Mouse (Mus musculus): ENCODE data around the gene Tmem45a2. TPM values are rescaled to one million over a fixed set of nuclear protein-coding genes. Genes with fewer than 3 reads are reported as not detected.
"Not testable (repeated sequence)": the region's sequence is repeated elsewhere in the genome, so short reads cannot be mapped to it uniquely, and the experiment has no call there.

The Tmem45a2 gene
- polyA plus RNA-seq, 1 experiment from 2014 or later: 0.14 TPM

DNA sequence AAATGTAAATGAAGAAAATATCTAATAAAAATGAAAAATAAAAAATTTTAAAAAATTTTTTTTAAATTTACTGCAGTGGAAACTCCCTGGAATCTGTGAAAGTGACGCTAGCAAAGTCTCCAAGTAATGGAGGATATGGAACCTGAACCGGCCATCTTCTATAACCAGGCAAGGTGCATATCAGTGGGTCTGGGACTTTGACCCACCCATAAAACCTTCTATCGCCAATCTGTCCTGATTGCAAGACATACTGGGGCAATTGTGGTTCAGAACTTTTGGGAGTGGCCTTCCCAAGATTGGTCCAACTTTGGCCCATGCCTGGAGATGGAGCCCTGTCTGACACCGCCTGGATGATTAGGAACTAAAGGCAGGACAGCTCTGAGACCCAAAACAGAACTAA is 14.2 kb downstream of the Tmem45a2 start:
- Histone ChIP-seq H3K9me3 (replicated peaks) (no peaks in the 10 kb centered on the region), H3K36me3 (no peaks in the 10 kb centered on the region), H3K4me2 (replicated peaks) (no peak overlapping the region), H3K9ac (no peak overlapping the region), H3K27me3 (no peaks in the 10 kb centered on the region), H3K4me1 (no peaks in the 10 kb centered on the region), H3K4me3 (no peak overlapping the region), H3K27ac (no peak overlapping the region)
- WGBS: 92% methylated on average over 4 of the region's 4 CpGs
- ATAC-seq (ENCODE audit: low FRiP score): no peak

DNA sequence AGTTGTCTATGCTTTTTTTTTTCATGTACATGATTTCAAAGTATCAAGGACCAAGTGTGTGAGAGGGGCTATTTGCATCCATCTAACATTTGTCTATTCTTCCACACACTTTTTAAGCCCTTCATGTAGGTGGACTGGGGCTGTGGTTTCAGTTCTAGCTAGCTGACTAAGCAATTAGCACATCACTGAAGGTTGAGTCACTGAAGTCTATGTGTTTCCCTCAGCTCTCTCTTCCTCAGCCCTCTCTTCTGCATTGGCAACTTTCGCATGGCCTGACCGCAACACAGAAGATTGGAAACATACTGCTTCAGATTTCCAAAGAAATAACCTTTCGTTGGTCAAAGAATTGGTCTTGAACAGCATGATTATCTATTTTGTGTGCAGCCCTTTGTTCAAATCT is 21.2 kb downstream of the Tmem45a2 start:
- Histone ChIP-seq H3K4me1 (no peaks in the 10 kb centered on the region), H3K4me3 (no peak overlapping the region), H3K36me3 (no peaks in the 10 kb centered on the region), H3K27me3 (no peaks in the 10 kb centered on the region), H3K9ac (no peak overlapping the region), H3K27ac (no peak overlapping the region), H3K9me3 (replicated peaks) (no peaks in the 10 kb centered on the region), H3K4me2 (replicated peaks) (no peak overlapping the region)
- ATAC-seq (ENCODE audit: low FRiP score): no peak
- 93% methylated on average over 3 of the region's 3 CpGs for WGBS

DNA sequence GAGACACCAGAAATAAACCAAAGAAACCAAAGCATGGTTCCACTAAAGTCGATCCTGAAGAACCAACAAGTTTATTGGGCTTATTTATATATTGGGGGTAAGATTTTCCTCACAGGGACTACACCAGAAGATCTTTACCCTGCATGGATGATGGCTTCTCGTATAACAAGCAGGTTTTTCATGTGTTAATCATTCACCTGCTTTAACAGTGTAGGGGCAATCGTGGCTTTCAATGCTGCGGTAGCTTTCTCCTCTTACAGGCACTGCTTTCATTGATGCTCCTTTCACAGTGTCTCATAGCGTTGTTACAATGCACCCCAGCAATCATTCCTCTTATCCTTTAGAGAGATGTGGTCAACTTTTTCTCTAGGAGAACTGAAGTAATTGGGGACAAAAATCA is 32.6 kb downstream of the Tmem45a2 start:
- no peaks in the 10 kb centered on the region for H3K4me1 ChIP-seq
- no peak overlapping the region for H3K4me2 ChIP-seq (replicated peaks)
- no peak overlapping the region for H3K27ac ChIP-seq
- H3K36me3 ChIP-seq: no peaks in the 10 kb centered on the region
- 50% methylated on average over 5 of the region's 5 CpGs for WGBS
- no peak for ATAC-seq (ENCODE audit: low FRiP score)
- no peak overlapping the region for H3K9ac ChIP-seq
- no peak overlapping the region for H3K4me3 ChIP-seq
- H3K9me3 ChIP-seq (replicated peaks): no peaks in the 10 kb centered on the region
- H3K27me3 ChIP-seq: no peaks in the 10 kb centered on the region

DNA sequence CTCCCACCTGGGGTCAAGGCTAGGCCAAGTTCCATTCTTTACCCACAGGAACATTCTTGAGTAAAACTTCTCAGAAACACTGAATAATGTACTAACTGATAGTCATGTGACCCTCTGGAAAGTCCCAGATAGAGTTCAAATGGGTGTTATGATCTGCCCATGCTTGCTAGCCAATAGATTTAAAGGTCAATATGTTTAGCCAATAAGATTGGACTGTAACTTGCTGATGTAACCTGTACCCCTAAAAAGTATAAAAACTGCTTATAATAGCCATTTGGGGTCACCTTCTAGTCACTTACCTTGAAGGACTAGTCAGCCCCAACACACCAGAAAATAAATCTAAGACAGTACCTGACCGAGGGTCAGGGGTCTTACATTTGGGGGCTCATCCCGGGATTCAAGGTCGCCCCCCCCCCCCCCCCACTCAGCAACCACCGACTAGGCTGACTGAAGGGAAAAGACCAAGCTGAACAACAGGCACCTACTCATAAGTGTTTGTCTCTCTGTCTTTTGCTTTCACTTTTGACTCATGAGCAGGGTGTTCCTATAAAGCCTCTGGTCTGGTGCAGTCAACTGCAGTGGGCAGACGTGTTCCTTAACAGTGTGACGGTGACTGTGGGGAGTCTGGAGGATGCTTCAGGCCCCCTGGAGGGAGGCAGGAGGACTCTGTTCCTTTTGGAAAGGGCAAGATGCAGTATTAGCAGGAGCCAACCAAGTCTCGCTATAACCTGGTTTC is 40.9 kb downstream of the Tmem45a2 start:
- Histone ChIP-seq H3K36me3 (no peaks in the 10 kb centered on the region), H3K27me3 (no peaks in the 10 kb centered on the region), H3K27ac (no peak overlapping the region), H3K4me1 (no peaks in the 10 kb centered on the region), H3K9me3 (replicated peaks) (no peaks in the 10 kb centered on the region), H3K4me3 (no peak overlapping the region), H3K4me2 (replicated peaks) (no peak overlapping the region), H3K9ac (no peak overlapping the region)
- ATAC-seq (ENCODE audit: low FRiP score): no peak
- WGBS: 87% methylated on average over 7 of the region's 7 CpGs

DNA sequence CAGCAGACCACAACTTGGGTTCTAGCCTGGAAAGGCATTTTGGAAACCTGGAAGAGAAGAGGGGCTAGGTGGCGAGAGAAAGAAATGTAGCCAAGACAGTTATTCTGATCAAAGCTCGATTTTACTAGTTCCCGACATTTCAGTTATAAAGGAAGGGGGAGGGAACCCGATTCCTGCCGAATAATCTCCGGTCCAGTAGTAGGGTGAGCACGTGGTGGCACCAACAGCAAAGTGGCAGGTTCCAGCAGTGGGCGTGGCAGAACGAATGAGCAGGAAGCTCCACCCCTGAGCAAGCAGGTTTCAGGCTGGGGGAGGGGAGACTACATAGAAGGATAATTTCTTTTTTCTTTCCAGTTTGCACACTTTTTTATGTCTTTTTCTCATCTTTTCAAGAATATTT is 72.9 kb downstream of the Tmem45a2 start:
- H3K4me2 ChIP-seq (replicated peaks); H3K36me3 ChIP-seq; H3K4me3 ChIP-seq; H3K27me3 ChIP-seq; H3K9me3 ChIP-seq (replicated peaks); ATAC-seq (ENCODE audit: low FRiP score); H3K9ac ChIP-seq; H3K27ac ChIP-seq; H3K4me1 ChIP-seq: not testable (repeated sequence)
- WGBS: 88% methylated on average over 9 of the region's 9 CpGs

Other genes with a start within 250 kb of the Tmem45a2 start
- 13.4 and 13.6 TPM in 2 replicates for gene Tmem45a, start 185.2 kb downstream of the Tmem45a2 start, polyA plus RNA-seq (2016; fragmentation: Nextera tagmentation; extraction: Ambion mirVana)
- 0.45 TPM in 1 of 2 replicates, not detected in the other for gene Lnp1, start 143.3 kb downstream of the Tmem45a2 start, polyA plus RNA-seq (2016; fragmentation: Nextera tagmentation; extraction: Ambion mirVana)
- 63.9 and 64.9 TPM in 2 replicates for gene Tomm70a, start 50.3 kb upstream of the Tmem45a2 start, polyA plus RNA-seq (2016; fragmentation: Nextera tagmentation; extraction: Ambion mirVana)
- gene Nit2, start 96.0 kb upstream of the Tmem45a2 start, polyA plus RNA-seq (2016; fragmentation: Nextera tagmentation; extraction: Ambion mirVana): 41.8 and 43.1 TPM in 2 replicates
- gene Tbc1d23, start 160.1 kb upstream of the Tmem45a2 start, polyA plus RNA-seq (2016; fragmentation: Nextera tagmentation; extraction: Ambion mirVana): 31.7 and 33.9 TPM in 2 replicates
- 0.08 TPM in 1 of 2 replicates, not detected in the other for gene Tmem30c, start 221.5 kb upstream of the Tmem45a2 start, polyA plus RNA-seq (2016; fragmentation: Nextera tagmentation; extraction: Ambion mirVana)

Data from hindbrain, embryonic 12.5 days (tissue).